Mouse (Mus musculus): ENCODE measurements around the gene Dhrs4. TPM values are rescaled to one million over a fixed set of nuclear protein-coding genes. Genes with fewer than 3 reads are reported as not detected.

The Dhrs4 gene
- polyA plus RNA-seq, 1 experiment, result 51.8 TPM

- Histone ChIP-seq H3K4me3 (ENCODE audit: insufficient read depth, low read length) (no peak overlapping the region), H3K27ac (ENCODE audit: insufficient read depth, low read length) (no peak overlapping the region), H3K4me1 (ENCODE audit: control insufficient read depth, insufficient read depth, low read length) (no peaks in the 10 kb centered on the region)
- TF ChIP-seq POLR2A (IDR thresholded peaks at IDR 0.05; ENCODE audit: low read depth, low read length), result no peak
- no peak for TF ChIP-seq CTCF (IDR thresholded peaks at IDR 0.05; ENCODE audit: borderline replicate concordance, insufficient read depth, low read length)
Observed at GRCm38 (mm10) chr14:55505612-55506011, 27.1 kb downstream of the Dhrs4 start.

DNA sequence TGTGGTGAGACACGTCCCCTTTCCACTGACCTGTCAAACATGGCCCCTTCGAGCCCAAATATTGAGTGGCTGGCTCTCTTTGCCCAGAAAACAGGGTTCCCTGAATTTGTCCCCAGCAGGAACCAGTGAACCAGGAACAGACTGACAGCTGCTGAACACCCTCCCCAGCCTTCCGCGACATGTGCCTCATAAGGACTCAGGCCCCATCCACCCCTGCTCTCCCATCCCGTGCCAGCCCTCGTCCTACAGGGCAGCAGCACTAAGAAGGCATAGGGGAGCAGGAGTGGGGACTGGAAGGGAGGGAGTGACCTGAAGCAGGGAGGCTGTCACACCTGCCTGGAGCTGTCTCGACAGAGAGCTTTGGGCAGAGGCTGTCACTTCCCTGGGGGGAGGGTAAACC lies 29.2 kb downstream of the Dhrs4 start:
- TF ChIP-seq POLR2A (IDR thresholded peaks at IDR 0.05; ENCODE audit: low read depth, low read length) (no peak), CTCF (IDR thresholded peaks at IDR 0.05; ENCODE audit: borderline replicate concordance, insufficient read depth, low read length) (no peak)
- H3K4me1 ChIP-seq (ENCODE audit: control insufficient read depth, insufficient read depth, low read length), result no peaks in the 10 kb centered on the region

GRCm38 (mm10) chr14:55509540-55509939 lies 31.0 kb downstream of the Dhrs4 start:
- Histone ChIP-seq H3K4me3 (ENCODE audit: insufficient read depth, low read length) (no peak overlapping the region), H3K27ac (ENCODE audit: insufficient read depth, low read length) (no peak overlapping the region), H3K4me1 (ENCODE audit: control insufficient read depth, insufficient read depth, low read length) (no peaks in the 10 kb centered on the region)
- no peak for TF ChIP-seq CTCF (IDR thresholded peaks at IDR 0.05; ENCODE audit: borderline replicate concordance, insufficient read depth, low read length)
- TF ChIP-seq POLR2A (IDR thresholded peaks at IDR 0.05; ENCODE audit: low read depth, low read length), result no peak

More for the DNA sequence above, 29.2 kb downstream of the Dhrs4 start:
- Histone ChIP-seq H3K27ac (ENCODE audit: insufficient read depth, low read length) (no peak overlapping the region), H3K4me3 (ENCODE audit: insufficient read depth, low read length) (no peak overlapping the region)

- Histone ChIP-seq H3K4me3 (ENCODE audit: insufficient read depth, low read length) (no peak within 1 kb of the TSS), H3K27ac (ENCODE audit: insufficient read depth, low read length) (no peak within 1 kb of the TSS), H3K4me1 (ENCODE audit: control insufficient read depth, insufficient read depth, low read length) (no peaks in the 10 kb centered on the region)
- TF ChIP-seq CTCF (IDR thresholded peaks at IDR 0.05; ENCODE audit: borderline replicate concordance, insufficient read depth, low read length) (no peak), POLR2A (IDR thresholded peaks at IDR 0.05; ENCODE audit: low read depth, low read length) (no peak)
Observed at GRCm38 (mm10) chr14:55510125-55510731, 31.7 kb downstream of the Dhrs4 start, which contains the start of gene Cpne6. Gene Cpne6 (plus strand): TSS chr14:55510445.

DNA sequence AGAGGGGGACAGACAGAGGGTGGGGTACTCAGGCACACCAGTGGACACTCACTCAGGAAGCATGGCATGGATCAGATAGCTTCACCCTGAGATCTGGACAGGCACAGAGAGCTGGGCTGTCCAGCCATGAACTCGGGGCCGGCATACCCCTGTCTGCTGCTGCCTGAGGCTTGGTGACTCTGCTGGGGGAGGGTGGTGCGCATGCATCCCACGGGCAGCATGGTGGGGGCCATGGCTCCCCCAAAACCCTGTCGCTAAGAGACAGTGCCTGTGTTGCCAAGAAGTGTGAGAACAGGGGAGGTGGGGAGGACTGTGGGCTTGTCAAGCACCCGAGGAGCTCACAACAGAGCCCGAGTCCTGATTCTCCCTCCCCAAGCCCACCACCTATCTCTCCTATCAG lies 32.5 kb downstream of the Dhrs4 start:
- no peak overlapping the region for H3K4me3 ChIP-seq (ENCODE audit: insufficient read depth, low read length)
- TF ChIP-seq POLR2A (IDR thresholded peaks at IDR 0.05; ENCODE audit: low read depth, low read length), result no peak
- TF ChIP-seq CTCF (IDR thresholded peaks at IDR 0.05; ENCODE audit: borderline replicate concordance, insufficient read depth, low read length), result no peak
- no peaks in the 10 kb centered on the region for H3K4me1 ChIP-seq (ENCODE audit: control insufficient read depth, insufficient read depth, low read length)
- no peak overlapping the region for H3K27ac ChIP-seq (ENCODE audit: insufficient read depth, low read length)

GRCm38 (mm10) chr14:55513927-55514326 lies 35.4 kb downstream of the Dhrs4 start:
- no peaks in the 10 kb centered on the region for H3K4me1 ChIP-seq (ENCODE audit: control insufficient read depth, insufficient read depth, low read length)

DNA sequence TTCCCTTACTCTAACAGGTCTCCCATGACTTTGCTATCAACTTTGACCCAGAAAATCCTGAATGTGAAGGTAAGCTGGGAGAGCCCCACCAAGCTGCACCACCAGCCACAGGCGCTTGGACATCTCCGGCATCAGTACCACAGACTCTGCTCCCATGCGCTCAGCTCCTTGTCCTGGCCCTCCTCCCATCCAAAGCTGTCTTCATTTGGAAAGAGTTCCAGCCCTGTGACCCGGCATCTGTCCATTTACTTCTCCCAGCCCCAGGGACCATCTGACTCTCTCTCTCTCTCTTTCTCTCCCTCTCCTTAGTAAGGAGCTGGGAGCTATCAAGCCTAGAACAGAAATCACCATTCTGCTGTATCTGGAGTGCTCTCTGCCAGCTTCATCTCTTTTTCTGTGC lies 37.3 kb downstream of the Dhrs4 start:
- Histone ChIP-seq H3K27ac (ENCODE audit: insufficient read depth, low read length) (no peak overlapping the region), H3K4me3 (ENCODE audit: insufficient read depth, low read length) (no peak overlapping the region), H3K4me1 (ENCODE audit: control insufficient read depth, insufficient read depth, low read length) (no peaks in the 10 kb centered on the region)
- TF ChIP-seq CTCF (IDR thresholded peaks at IDR 0.05; ENCODE audit: borderline replicate concordance, insufficient read depth, low read length) (no peak), POLR2A (IDR thresholded peaks at IDR 0.05; ENCODE audit: low read depth, low read length) (no peak)

More at GRCm38 (mm10) chr14:55513927-55514326, 35.4 kb downstream of the Dhrs4 start:
- no peak overlapping the region for H3K27ac ChIP-seq (ENCODE audit: insufficient read depth, low read length)
- TF ChIP-seq POLR2A (IDR thresholded peaks at IDR 0.05; ENCODE audit: low read depth, low read length), result no peak
- TF ChIP-seq CTCF (IDR thresholded peaks at IDR 0.05; ENCODE audit: borderline replicate concordance, insufficient read depth, low read length), result no peak
- H3K4me3 ChIP-seq (ENCODE audit: insufficient read depth, low read length), result no peak overlapping the region

DNA sequence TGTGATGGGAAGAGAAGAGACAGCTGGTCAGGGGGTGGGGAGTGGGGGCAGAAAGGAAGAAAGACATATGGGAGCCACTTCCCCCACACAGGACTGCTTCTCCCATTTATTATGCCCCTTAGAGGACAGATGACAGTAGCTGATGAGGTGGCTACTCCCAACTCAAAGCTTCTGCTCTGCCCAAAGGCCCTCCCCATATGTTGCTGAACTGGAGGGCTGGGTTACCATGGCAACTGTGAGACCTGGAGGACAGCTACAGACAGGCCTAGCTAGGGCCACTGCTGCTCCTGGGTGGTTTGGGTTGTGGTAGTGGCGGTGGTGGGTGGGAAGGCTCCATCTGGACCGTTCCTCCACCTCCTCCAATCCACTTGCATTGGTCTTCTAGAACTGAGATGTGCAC lies 40.3 kb downstream of the Dhrs4 start:
- TF ChIP-seq CTCF (IDR thresholded peaks at IDR 0.05; ENCODE audit: borderline replicate concordance, insufficient read depth, low read length) (no peak), POLR2A (IDR thresholded peaks at IDR 0.05; ENCODE audit: low read depth, low read length) (no peak)

GRCm38 (mm10) chr14:55519604-55520003 lies 41.0 kb downstream of the Dhrs4 start:
- Histone ChIP-seq H3K27ac (ENCODE audit: insufficient read depth, low read length) (no peak overlapping the region), H3K4me3 (ENCODE audit: insufficient read depth, low read length) (no peak overlapping the region), H3K4me1 (ENCODE audit: control insufficient read depth, insufficient read depth, low read length) (no peaks in the 10 kb centered on the region)
- TF ChIP-seq CTCF (IDR thresholded peaks at IDR 0.05; ENCODE audit: borderline replicate concordance, insufficient read depth, low read length), result no peak
- TF ChIP-seq POLR2A (IDR thresholded peaks at IDR 0.05; ENCODE audit: low read depth, low read length), result no peak

More for the DNA sequence above, 40.3 kb downstream of the Dhrs4 start:
- Histone ChIP-seq H3K4me3 (ENCODE audit: insufficient read depth, low read length) (no peak overlapping the region), H3K4me1 (ENCODE audit: control insufficient read depth, insufficient read depth, low read length) (no peaks in the 10 kb centered on the region), H3K27ac (ENCODE audit: insufficient read depth, low read length) (no peak overlapping the region)

GRCm38 (mm10) chr14:55520451-55521361 lies 42.1 kb downstream of the Dhrs4 start:
- no peak for TF ChIP-seq POLR2A (IDR thresholded peaks at IDR 0.05; ENCODE audit: low read depth, low read length)
- TF ChIP-seq CTCF (IDR thresholded peaks at IDR 0.05; ENCODE audit: borderline replicate concordance, insufficient read depth, low read length), result no peak
- peak overlapping the region; percentile 36 for H3K4me3 ChIP-seq (ENCODE audit: insufficient read depth, low read length)
- H3K27ac ChIP-seq (ENCODE audit: insufficient read depth, low read length), result no peak overlapping the region
- no peaks in the 10 kb centered on the region for H3K4me1 ChIP-seq (ENCODE audit: control insufficient read depth, insufficient read depth, low read length)

All from embryonic fibroblast, embryonic 13.5 days (primary cell).